15 mouse cellular contexts compared by ENCODE assay signal in genomic region chr19:14226521-14226920, GRCm38 (mm10).
DNase-seq lines count a peak whose midpoint lies in the region; ATAC-seq and TF ChIP-seq lines count a peak whose summit lies in the region.
"Had no signal": no experiment of that assay in that cellular context is flagged by ENCODE, and none has a peak within 500 bp of the region (broad histone marks: within the 10 kb centered on the region; RNA-seq: fewer than 3 reads in every experiment).

No protein-coding gene starts in this region.

- no peaks in the 10 kb centered on the region for H3K36me3 ChIP-seq in heart, postnatal 0 days (replicated peaks; ENCODE audit: control insufficient read depth, insufficient read depth, low read length)
- H3K36me3 ChIP-seq: hindbrain, embryonic 13.5 days had no signal

- no peaks in the 10 kb centered on the region for H3K9me3 ChIP-seq in heart, postnatal 0 days (replicated peaks; ENCODE audit: control insufficient read depth, low read length)
- H3K9me3 ChIP-seq: hindbrain, embryonic 13.5 days; megakaryocyte, embryonic 14.5 days had no signal

- no peak for TF ChIP-seq EP300 in heart, postnatal 0 days (IDR thresholded peaks at IDR 0.05; ENCODE audit: low read depth)

- H3K4me2 ChIP-seq in heart, postnatal 0 days (ENCODE audit: low read depth, low read length): no peak overlapping the region
- H3K4me2 ChIP-seq: hindbrain, embryonic 13.5 days; lung, embryonic 14.5 days had no signal

- no peak overlapping the region for H3K9ac ChIP-seq in heart, postnatal 0 days (replicated peaks; ENCODE audit: low read depth, low read length)
- H3K9ac ChIP-seq: hindbrain, embryonic 13.5 days; lung, embryonic 14.5 days had no signal

- peak; percentile 77 to 78 for DNase-seq in cerebellum, postnatal 10 days
- no peak for DNase-seq in cerebellum, adult 11-12 months
- DNase-seq in adrenal gland, adult 2 months: peak; percentile 77
- peak; percentile 89 for DNase-seq in gastrocnemius, adult 18-20 months (ENCODE audit: low spot score)
- DNase-seq in heart, postnatal 0 days (ENCODE audit: low spot score): peak; percentile 17
- no peak for DNase-seq in cerebellum, adult 11 months
- DNase-seq in right cerebral cortex, postnatal 10 days (ENCODE audit: low spot score in 2 of 2): no peak
- no peak for DNase-seq in thymus, postnatal 4 days
- DNase-seq: cerebellum, postnatal 36 days; lung, embryonic 14.5 days; thymus, postnatal 36 days had no signal

- no peak overlapping the region for H3K27ac ChIP-seq in heart, postnatal 0 days (ENCODE audit: low read depth)
- H3K27ac ChIP-seq: hindbrain, embryonic 13.5 days had no signal

- no peak for TF ChIP-seq CTCF in heart, postnatal 0 days (IDR thresholded peaks at IDR 0.05; ENCODE audit: low read depth)

- ATAC-seq in heart, postnatal 0 days (ENCODE audit: insufficient read depth, low read depth): no peak; the same call in 1 of the 2 replicates
- ATAC-seq: intestine, postnatal 0 days had no signal

- no peak overlapping the region for H3K4me3 ChIP-seq in heart, postnatal 0 days (ENCODE audit: low read depth, low read length)
- H3K4me3 ChIP-seq: hindbrain, embryonic 13.5 days; left cerebral cortex, adult 2 months; megakaryocyte, embryonic 14.5 days had no signal

- no peaks in the 10 kb centered on the region; the same call in 1 of the 2 replicates for H3K4me1 ChIP-seq in heart, postnatal 0 days (ENCODE audit: control insufficient read depth, insufficient read depth)
- H3K4me1 ChIP-seq: hindbrain, embryonic 13.5 days had no signal

- no peaks in the 10 kb centered on the region for H3K27me3 ChIP-seq in heart, postnatal 0 days (ENCODE audit: control insufficient read depth, insufficient read depth, low read length)
- H3K27me3 ChIP-seq: hindbrain, embryonic 13.5 days had no signal

Comparison
In these comparisons a context has a peak if more than half of its experiments do, and no peak if none do; other contexts are left out.
1. DNase-seq: peak in cerebellum, postnatal 10 days (2 of 2), adrenal gland, adult 2 months (single experiment), gastrocnemius, adult 18-20 months (single experiment) and heart, postnatal 0 days (single experiment); none in cerebellum, adult 11-12 months (single experiment), cerebellum, adult 11 months (single experiment), right cerebral cortex, postnatal 10 days (0 of 2) and thymus, postnatal 4 days (single experiment).